Mouse (Mus musculus) megakaryocyte, embryonic 14.5 days (primary cell): ENCODE measurements around the gene Clec16a.

Experiments
- FLI1 ChIP-seq: IDR thresholded peaks from 2 replicates; pipeline ENCODE4 v1.6.1; 2012; ENCODE audit warnings: low read length, inconsistent platforms, mixed read lengths
- GATA1 ChIP-seq: IDR thresholded peaks from 3 replicates; pipeline ENCODE4 v1.6.1; 2012; ENCODE audit warnings: mixed read lengths, low read length, inconsistent platforms, borderline replicate concordance

GRCm38 (mm10) chr16:10715632-10716031 lies 170.5 kb downstream of the Clec16a start:
- TF ChIP-seq GATA1 (no peak), FLI1 (no peak)
